Mouse (Mus musculus) layer of hippocampus, adult 2 months (tissue): Measurements from ENCODE around the gene Elp4. TPM values are rescaled to one million over a fixed set of nuclear protein-coding genes. Genes with fewer than 3 reads are reported as not detected.

ENCODE experiments used
- DNase-seq, 2 experiments: peaks; one replicate each; pipeline ENCODE4 v3.0.0; 2022; ENCODE audit warnings: low spot score in 2 of 2
- H3K27ac ChIP-seq: fragments of 200-600 bp; 2 replicates; pipeline ENCODE4 v1.8.1; 2022
- H3K4me3 ChIP-seq: fragments of 200-600 bp; 2 replicates; pipeline ENCODE4 v1.8.1; 2022; ENCODE audit warnings: mild to moderate bottlenecking
- CTCF ChIP-seq: fragments of 200-600 bp; conservative IDR thresholded peaks from 2 replicates; pipeline ENCODE4 v1.8.1; 2022; ENCODE audit warnings: antibody characterized with exemption, mild to moderate bottlenecking, moderate library complexity
- total RNA-seq, 2 experiments: library from RNA; stranded (reverse); gene quantifications; 2 replicates each; pipeline ENCODE4 v1.2.3; 2021

Elp4 gene
- total RNA-seq, 2 experiments from 2014 or later: 16.5 to 18.9 TPM

DNA sequence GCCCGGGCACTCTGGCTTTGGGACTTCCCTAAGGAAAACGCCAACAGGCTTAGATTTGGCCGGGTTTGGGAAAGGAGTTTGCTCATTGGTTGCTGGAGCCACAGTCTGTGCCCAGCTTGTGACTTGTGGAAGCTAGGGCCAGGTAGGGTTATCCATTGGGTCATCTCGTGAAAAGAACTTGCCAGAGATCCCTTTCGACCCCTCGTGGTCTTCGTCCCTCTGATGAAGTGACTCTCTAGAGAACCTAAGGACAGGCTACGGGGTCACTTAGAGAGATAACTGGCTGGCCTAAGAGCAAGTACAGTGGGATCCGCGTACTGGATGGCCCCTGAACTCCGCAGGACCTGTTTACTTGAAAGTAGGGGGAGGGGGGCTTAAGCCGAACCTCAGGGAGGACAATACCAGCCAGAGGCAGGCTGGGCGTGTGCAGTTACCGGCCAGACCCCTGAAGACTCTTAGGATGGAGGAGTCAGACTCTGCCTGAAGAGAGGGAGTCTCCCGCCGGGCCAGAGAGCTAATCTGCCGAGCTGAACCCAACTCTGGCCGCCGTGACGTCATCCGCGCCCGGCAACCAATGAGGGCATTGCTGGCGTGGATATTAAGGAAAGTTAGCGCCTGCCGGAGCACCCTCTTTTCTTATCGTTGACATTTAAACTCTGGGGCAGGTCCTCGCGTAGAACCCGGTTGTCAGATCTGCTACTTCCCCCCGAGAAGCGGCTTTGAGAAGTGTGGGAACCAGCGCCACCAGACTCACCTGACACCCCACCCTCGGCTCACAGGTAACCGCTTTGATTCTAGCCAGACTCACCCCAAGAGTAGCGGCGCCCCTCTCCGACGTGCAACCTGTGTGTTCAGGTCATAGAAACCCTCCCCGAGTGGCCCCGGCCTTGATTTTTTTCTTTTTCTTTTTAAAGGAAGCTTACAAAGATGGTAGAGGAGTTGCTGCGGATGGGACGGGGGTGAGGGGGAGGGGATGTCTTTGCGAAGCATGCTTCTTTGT, 235.8 kb downstream of the Elp4 start, which contains the start of gene Pax6:
TSS of gene Pax6 (plus strand) at position 630 of the 1,000 bp plus-strand sequence.
- TF ChIP-seq CTCF: no peak
- Histone ChIP-seq H3K27ac (peak within 1 kb of the TSS; percentile 15), H3K4me3 (peak within 1 kb of the TSS; percentile 44)
- no peak for DNase-seq

DNA sequence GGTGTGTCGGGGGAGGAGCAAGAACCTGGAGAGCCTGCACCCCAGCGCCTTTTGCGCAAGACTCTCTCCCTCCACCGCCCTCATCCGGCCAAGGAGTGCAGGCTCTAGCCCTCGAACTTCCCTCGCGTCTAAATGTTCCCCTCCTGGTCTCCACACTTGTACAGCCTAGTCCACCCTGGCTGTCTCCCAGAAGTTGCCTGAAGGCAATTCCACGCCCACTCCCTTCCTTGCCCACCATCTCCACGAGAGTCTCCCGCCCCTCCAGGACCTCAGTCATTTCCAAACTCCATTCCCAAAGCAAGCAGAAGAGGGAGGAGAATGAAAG, 236.8 kb downstream of the Elp4 start:
- TF ChIP-seq CTCF: no peak
- Histone ChIP-seq H3K27ac (no peak overlapping the region), H3K4me3 (no peak overlapping the region)
- DNase-seq: no peak

DNA sequence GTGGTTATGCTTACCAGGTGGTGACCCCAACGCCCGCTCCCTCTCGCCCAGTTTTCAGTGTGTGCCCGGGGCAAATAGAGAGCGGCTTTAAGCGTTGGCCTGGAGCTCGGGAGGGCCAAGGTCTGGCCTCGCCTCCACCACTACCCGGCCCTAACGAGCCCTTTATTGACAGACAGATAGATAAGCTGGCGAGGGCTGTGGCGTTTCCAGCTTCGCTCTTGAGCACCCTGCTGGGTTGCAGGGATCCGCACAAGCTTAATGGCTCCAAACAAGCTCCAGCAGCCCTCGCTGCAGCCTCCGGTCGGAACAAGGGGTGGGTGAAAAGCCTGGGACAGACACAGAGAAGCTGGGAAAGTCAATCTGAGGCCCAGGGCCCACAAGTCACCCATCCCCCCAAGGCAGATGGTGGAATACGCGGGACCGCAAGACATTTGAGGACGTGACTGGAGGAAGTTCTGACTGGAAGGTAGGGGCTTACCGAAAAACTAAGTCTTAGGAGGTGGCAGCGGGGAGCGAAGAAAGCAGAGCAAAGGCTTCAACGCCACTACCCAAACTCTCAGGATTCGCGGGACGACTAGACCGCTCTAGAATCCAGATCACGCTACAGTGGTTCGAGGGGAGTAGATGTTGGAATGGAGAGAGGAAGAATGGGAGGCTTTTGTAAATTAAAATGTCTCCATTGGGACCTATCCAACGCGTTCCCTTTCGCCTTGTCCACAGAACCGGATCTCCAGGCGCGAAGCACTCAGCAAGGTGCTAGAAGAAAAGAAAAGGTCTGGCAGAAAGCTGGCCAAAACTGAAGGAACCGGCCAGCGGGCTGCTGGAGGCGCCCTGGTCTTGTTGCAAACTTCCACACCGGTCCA, 237.4 kb downstream of the Elp4 start:
- Histone ChIP-seq H3K27ac (no peak overlapping the region), H3K4me3 (no peak overlapping the region)
- TF ChIP-seq CTCF: no peak
- no peak for DNase-seq

DNA sequence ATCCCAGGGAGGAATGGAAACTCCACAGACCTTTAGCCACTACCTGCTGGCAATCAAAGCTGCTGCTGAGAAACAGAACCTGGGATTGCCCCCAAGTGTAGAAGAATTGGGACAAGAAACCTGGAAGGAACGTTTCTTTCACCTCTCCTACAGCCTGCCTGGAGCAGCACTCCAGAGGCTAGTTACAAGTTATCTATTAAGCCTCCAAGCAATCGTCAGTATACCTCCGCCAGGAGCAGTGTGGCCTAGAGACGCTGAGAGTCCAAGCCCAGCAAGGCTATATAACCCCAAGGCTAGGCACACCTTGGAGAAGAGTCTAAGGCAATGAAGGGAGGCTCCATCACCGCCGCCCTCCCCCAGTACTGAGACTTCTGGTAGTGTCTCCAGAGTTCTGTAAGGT, 238.0 kb downstream of the Elp4 start:
- no peak overlapping the region for H3K4me3 ChIP-seq
- no peak for DNase-seq
- H3K27ac ChIP-seq: no peak overlapping the region
- TF ChIP-seq CTCF: no peak

DNA sequence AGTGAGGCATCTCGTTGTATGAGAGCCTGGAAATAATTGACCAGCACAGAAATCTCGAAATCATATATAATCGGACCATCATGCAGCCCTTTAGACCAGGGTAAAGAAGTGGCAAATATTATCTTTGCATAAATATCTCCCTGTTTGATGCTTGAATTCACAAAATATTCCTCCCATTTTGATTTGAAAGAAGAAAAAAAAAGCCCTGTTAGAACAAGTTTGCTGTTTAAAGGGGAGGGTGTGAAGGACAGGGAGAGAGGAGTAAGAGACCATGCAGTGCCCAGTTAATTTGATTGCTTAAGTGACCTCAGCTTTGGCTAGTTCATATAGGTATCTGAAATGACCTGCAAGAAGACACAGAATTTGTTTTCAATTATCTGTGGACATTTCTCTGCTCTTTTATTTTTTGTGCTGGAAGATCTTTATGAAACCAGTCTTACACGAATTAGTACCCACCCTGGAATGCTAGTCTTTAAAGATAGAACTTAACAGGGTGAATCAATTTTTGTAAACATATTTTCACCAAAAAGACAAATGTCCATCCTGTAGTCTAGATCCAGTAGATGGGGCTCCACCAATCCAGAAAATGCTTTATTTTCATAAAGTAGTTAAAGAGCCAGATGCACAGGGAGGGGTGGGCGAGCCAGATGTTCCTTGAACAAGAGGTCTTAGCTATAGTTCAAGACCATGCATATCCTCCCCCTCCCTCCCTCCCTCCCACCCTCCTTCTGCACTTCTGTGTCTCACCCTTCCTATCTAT, 238.7 kb downstream of the Elp4 start:
- no peak overlapping the region for H3K4me3 ChIP-seq
- H3K27ac ChIP-seq: no peak overlapping the region
- no peak for TF ChIP-seq CTCF
- no peak for DNase-seq

DNA sequence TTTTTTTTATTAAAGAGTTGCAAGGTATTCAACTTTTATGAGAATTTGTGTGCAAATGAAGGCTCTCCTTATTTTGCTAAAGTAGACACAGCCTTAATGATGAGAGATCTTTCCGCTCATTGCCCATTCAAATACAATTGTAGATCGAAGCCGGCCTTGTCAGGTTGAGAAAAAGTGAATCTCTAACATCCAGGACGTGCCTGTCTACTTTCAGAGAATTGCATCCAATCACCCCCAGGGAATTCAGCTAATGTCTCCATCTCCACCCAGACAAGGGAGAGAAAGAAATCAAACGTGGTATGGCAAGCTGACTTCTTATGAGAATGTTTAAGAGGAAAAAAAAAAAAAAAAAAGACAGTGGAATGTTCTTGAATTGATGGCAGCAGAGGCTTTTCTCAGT, 239.4 kb downstream of the Elp4 start:
- no peak overlapping the region for H3K4me3 ChIP-seq
- no peak overlapping the region for H3K27ac ChIP-seq
- TF ChIP-seq CTCF: no peak
- no peak for DNase-seq

DNA sequence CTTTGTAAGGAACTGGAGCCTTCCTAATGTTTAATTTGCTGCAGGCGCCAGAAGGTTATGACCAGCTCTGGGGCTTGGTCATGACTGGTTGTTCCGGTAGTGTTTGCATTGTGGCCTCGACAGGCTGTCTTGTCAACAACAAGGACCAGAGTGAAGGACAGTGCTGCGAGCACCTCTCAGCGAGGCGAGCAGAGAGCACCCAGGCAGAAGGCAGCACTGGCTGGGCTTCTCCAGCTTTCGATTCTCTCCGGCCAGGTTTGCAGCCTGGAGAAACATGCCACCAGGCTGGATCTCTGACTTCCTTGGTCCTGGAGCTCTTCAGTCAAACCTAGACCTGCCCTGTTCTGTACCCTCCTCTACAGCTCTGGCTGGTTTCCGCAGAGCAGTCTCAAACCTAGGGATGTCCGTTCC, 241.3 kb downstream of the Elp4 start:
- TF ChIP-seq CTCF: no peak
- no peak for DNase-seq
- Histone ChIP-seq H3K27ac (no peak overlapping the region), H3K4me3 (no peak overlapping the region)

DNA sequence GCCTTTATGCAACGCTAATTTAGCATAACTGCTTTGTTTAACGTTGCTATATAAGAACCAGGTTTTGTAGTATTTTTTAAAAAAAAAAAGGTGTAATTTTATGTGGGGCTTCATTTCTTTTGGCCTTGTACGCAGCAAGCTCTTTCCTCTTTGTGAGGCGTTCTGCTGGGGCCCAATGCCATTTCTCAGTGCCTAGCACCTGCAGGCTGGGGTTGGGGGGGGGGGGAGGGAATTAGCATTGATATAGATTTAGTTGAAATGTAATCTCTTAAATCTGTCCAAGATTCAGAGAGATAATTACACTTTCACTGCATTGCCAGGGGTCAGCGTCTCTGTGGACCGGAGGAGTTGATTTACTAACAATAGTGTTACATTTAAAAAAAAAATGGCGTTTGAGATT, 241.8 kb downstream of the Elp4 start:
- Histone ChIP-seq H3K27ac (no peak overlapping the region), H3K4me3 (no peak overlapping the region)
- TF ChIP-seq CTCF: no peak
- no peak for DNase-seq

DNA sequence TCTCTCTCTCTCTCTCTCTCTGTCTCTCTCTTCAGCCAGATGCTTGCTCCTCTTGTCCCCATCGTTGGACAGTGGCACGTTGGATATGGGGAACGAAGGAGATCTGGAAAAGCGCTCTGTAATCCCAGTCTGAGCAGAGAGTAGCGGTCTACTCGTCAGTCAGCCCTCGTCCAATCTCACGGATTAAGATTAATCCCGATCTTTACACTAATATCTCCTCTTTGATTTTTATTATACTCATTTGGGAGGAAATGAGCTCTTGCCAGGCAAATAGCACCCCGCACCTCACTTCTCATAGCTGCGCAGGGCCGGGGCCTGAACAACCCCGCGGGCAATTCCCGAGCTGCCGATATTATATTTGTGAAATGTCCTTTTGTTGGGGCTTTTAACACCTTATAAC, 242.2 kb downstream of the Elp4 start:
- TF ChIP-seq CTCF: no peak
- Histone ChIP-seq H3K27ac (no peak overlapping the region), H3K4me3 (no peak overlapping the region)
- no peak for DNase-seq

DNA sequence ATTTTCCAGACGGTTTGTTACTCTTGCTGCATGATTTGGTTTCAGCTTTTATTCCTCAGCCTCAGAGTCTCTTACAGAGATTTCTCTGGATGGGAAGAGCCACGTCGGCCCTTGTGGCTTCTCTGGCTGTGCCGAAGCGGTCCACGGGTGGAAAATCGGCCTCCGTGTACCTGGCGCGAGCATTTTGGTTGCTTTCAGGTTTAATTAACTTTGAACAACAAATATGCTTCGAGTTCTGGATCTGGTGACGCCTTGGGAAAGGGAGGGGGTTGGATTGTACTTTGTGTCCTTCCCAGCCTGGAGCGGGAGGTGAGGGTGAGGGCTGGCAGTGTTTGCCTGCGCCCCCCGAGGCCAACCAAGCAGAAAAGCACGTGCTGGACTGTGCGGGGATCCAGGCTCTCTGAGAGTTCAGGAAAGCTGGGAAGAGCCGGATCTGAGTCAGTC, 242.7 kb downstream of the Elp4 start:
- H3K27ac ChIP-seq: no peak overlapping the region
- no peak overlapping the region for H3K4me3 ChIP-seq

DNA sequence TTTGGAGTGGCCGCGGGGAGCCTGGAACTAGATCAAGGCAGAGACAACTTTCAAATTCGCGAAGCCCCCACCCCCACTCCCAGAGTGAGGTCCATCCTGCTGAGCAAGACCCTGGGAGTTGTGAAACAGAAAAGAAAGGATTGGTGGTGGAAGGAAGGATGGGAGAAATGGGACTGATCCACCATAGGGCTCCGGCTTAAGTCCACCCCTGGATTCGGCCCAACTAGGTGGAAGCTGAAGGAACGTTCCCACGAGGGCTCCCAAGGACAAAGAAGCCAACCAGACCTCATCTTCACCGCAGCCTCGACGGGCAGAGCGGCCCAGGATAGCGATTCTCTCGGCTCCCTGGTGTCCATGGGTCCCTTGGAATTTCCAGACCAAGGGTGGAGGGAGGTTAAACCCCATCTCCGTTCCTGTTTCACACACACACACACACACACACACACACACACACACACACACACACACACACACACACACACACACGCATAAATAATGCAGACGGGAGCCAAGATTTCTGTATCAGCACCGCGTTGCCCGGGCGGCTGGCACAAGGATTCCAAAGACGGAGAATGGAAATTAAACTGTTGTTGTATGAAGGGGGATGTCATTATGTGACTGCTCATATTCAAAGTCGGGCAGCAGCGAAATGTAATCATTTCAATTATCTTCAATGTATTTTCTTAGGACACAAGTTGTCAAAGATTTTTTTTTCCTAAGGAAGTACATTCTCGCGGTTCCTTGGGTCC, 243.3 kb downstream of the Elp4 start:
- peak overlapping the region; percentile 6; the same call in 1 of the 2 replicates for H3K4me3 ChIP-seq
- no peak for TF ChIP-seq CTCF
- no peak for DNase-seq
- H3K27ac ChIP-seq: no peak overlapping the region

More for the DNA sequence above, 242.7 kb downstream of the Elp4 start:
- TF ChIP-seq CTCF: no peak
- no peak for DNase-seq
